Comparison of ENCODE assay signal across 8 mouse cellular contexts in genomic region chr19:5841999-5842784, GRCm38 (mm10). TPM values are rescaled to one million over a fixed set of nuclear protein-coding genes. Genes with fewer than 3 reads are reported as not detected.
DNase-seq lines count a peak whose midpoint lies in the region; ATAC-seq and TF ChIP-seq lines count a peak whose summit lies in the region.

No protein-coding gene starts in this region.

- peaks cover 16% of the 10 kb centered on the region for H3K4me1 ChIP-seq in testis, adult 2 months (ENCODE audit: control insufficient read depth, insufficient read depth, low read length)
- H3K4me1 ChIP-seq in hindbrain, embryonic 15.5 days (replicated peaks): peaks cover 49% of the 10 kb centered on the region
- peaks cover 60% of the 10 kb centered on the region for H3K4me1 ChIP-seq in neural tube, embryonic 13.5 days (replicated peaks)

- no peaks in the 10 kb centered on the region for H3K27me3 ChIP-seq in testis, adult 2 months (ENCODE audit: control insufficient read depth, insufficient read depth, low read length)
- H3K27me3 ChIP-seq in hindbrain, embryonic 15.5 days: no peaks in the 10 kb centered on the region
- no peaks in the 10 kb centered on the region for H3K27me3 ChIP-seq in neural tube, embryonic 13.5 days

- TF ChIP-seq CTCF in testis, adult 2 months (IDR thresholded peaks at IDR 0.05; ENCODE audit: control insufficient read depth, insufficient read depth, insufficient replicate concordance, low read depth, low read length): no peak

- H3K27ac ChIP-seq in testis, adult 2 months (ENCODE audit: control insufficient read depth, insufficient read depth, low read depth, low read length): peak overlapping the region; percentile 100
- 0 out of 2 replicates have a peak overlapping the region, but pooled peaks have one; percentile 21 for H3K27ac ChIP-seq in hindbrain, embryonic 15.5 days (replicated peaks)
- H3K27ac ChIP-seq in neural tube, embryonic 13.5 days (replicated peaks): peak overlapping the region; percentile 20

- no peaks in the 10 kb centered on the region; the same call in 1 of the 2 replicates for H3K36me3 ChIP-seq in testis, adult 2 months (ENCODE audit: control insufficient read depth, insufficient read depth, low read length)
- H3K36me3 ChIP-seq in hindbrain, embryonic 15.5 days: no peaks in the 10 kb centered on the region
- H3K36me3 ChIP-seq in neural tube, embryonic 13.5 days: no peaks in the 10 kb centered on the region

- DNase-seq in adrenal gland, postnatal 10 days: peak; percentile 20
- no peak for DNase-seq in adrenal gland, postnatal 25 days
- no peak for DNase-seq in testis, postnatal 10 days (ENCODE audit: low spot score)

- 0 out of 2 replicates have a peak overlapping the region, but pooled peaks have one; percentile 7 for H3K4me2 ChIP-seq in hindbrain, embryonic 15.5 days
- peak overlapping the region; percentile 13; the same call in 1 of the 2 replicates for H3K4me2 ChIP-seq in neural tube, embryonic 13.5 days

- H3K9ac ChIP-seq in hindbrain, embryonic 15.5 days: no peak overlapping the region
- no peak overlapping the region; the same call in 1 of the 2 replicates for H3K9ac ChIP-seq in neural tube, embryonic 13.5 days

- peak overlapping the region; percentile 96 for H3K4me3 ChIP-seq in testis, adult 2 months (ENCODE audit: control insufficient read depth, low read depth, low read length)
- no peak overlapping the region for H3K4me3 ChIP-seq in hindbrain, embryonic 15.5 days
- no peak overlapping the region for H3K4me3 ChIP-seq in neural tube, embryonic 13.5 days

- H3K9me3 ChIP-seq in hindbrain, embryonic 15.5 days: no peaks in the 10 kb centered on the region
- no peaks in the 10 kb centered on the region for H3K9me3 ChIP-seq in neural tube, embryonic 13.5 days

- 37% methylated on average over 5 of the region's 5 CpGs for WGBS in hindbrain, embryonic 15.5 days
- WGBS in neural tube, embryonic 13.5 days: 46% methylated on average over 5 of the region's 5 CpGs

- TF ChIP-seq POLR2A in testis, adult 2 months (IDR thresholded peaks at IDR 0.05; ENCODE audit: control insufficient read depth, low read depth, low read length): peak; percentile 39; the same call in 1 of the 2 replicates

- no peak for ATAC-seq in hindbrain, embryonic 15.5 days (ENCODE audit: low FRiP score, low read depth)
- ATAC-seq in neural tube, embryonic 13.5 days (ENCODE audit: low read depth): no peak
- no peak for ATAC-seq in granulocyte monocyte progenitor cell, adult 5-6 weeks (replicated peaks; ENCODE audit: poor library complexity, severe bottlenecking)
- no peak for ATAC-seq in erythroid progenitor cell, adult 5-6 weeks (replicated peaks; ENCODE audit: low FRiP score, poor library complexity, severe bottlenecking)

RNA-seq across cellular contexts. Expression of gene Frmd8, which starts 32.9 kb away (rescaled TPM):
- 10 to 100 TPM; 29.0 to 34.8 TPM for total RNA-seq in adrenal gland, postnatal 10 days (2021)
- 40.4 and 63.3 TPM in 2 replicates for total RNA-seq in adrenal gland, postnatal 25 days (2021)
- 25.3 and 28.1 TPM in 2 replicates for polyA plus RNA-seq in testis, adult 2 months (2012; rRNA removed)
- polyA plus RNA-seq in hindbrain, embryonic 15.5 days (2015; fragmentation: Nextera tagmentation; extraction: Ambion mirVana): 17.6 and 18.0 TPM in 2 replicates
- 21.1 and 23.3 TPM in 2 replicates for polyA plus RNA-seq in neural tube, embryonic 13.5 days (2015; fragmentation: Nextera tagmentation; extraction: Ambion mirVana)
- total RNA-seq in granulocyte monocyte progenitor cell, adult 5-6 weeks (2014; fragmentation: Nextera tagmentation): 17.9 and 25.4 TPM in 2 replicates
- total RNA-seq in granulocyte monocyte progenitor cell, adult 5-6 weeks (2017): 19.0 and 28.4 TPM in 2 replicates
- total RNA-seq in erythroid progenitor cell, adult 5-6 weeks (2015; ENCODE audit: low replicate concordance): 3.6 and 9.2 TPM in 2 replicates
- total RNA-seq in erythroid progenitor cell, adult 5-6 weeks (2017; ENCODE audit: low replicate concordance): 4.2 and 6.0 TPM in 2 replicates

RNA-seq across cellular contexts. Expression of gene Slc25a45, which starts 35.4 kb away (rescaled TPM):
- total RNA-seq in adrenal gland, postnatal 10 days (2021): 10 to 100 TPM; 13.4 to 14.2 TPM
- 39.1 and 39.7 TPM in 2 replicates for total RNA-seq in adrenal gland, postnatal 25 days (2021)
- polyA plus RNA-seq in testis, adult 2 months (2012; rRNA removed): 20.1 and 26.1 TPM in 2 replicates
- polyA plus RNA-seq in hindbrain, embryonic 15.5 days (2015; fragmentation: Nextera tagmentation; extraction: Ambion mirVana): 2.6 TPM in 2 replicates
- polyA plus RNA-seq in neural tube, embryonic 13.5 days (2015; fragmentation: Nextera tagmentation; extraction: Ambion mirVana): 1.6 and 2.3 TPM in 2 replicates
- 38.2 and 44.5 TPM in 2 replicates for total RNA-seq in granulocyte monocyte progenitor cell, adult 5-6 weeks (2014; fragmentation: Nextera tagmentation)
- total RNA-seq in granulocyte monocyte progenitor cell, adult 5-6 weeks (2017): 35.5 and 35.6 TPM in 2 replicates
- 2.9 and 8.8 TPM in 2 replicates for total RNA-seq in erythroid progenitor cell, adult 5-6 weeks (2015; ENCODE audit: low replicate concordance)
- 7.2 and 7.8 TPM in 2 replicates for total RNA-seq in erythroid progenitor cell, adult 5-6 weeks (2017; ENCODE audit: low replicate concordance)

RNA-seq across cellular contexts. Expression of gene Tigd3, which starts 51.8 kb away (rescaled TPM):
- 1 to 10 TPM; 1.6 to 1.9 TPM for total RNA-seq in adrenal gland, postnatal 10 days (2021)
- 1.3 and 2.0 TPM in 2 replicates for total RNA-seq in adrenal gland, postnatal 25 days (2021)
- 0.84 and 0.94 TPM in 2 replicates for polyA plus RNA-seq in testis, adult 2 months (2012; rRNA removed)
- polyA plus RNA-seq in hindbrain, embryonic 15.5 days (2015; fragmentation: Nextera tagmentation; extraction: Ambion mirVana): 10.7 and 11.7 TPM in 2 replicates
- 11.1 and 11.4 TPM in 2 replicates for polyA plus RNA-seq in neural tube, embryonic 13.5 days (2015; fragmentation: Nextera tagmentation; extraction: Ambion mirVana)
- 1.1 and 2.5 TPM in 2 replicates for total RNA-seq in granulocyte monocyte progenitor cell, adult 5-6 weeks (2014; fragmentation: Nextera tagmentation)
- 2.3 and 4.4 TPM in 2 replicates for total RNA-seq in granulocyte monocyte progenitor cell, adult 5-6 weeks (2017)
- 3.8 and 4.7 TPM in 2 replicates for total RNA-seq in erythroid progenitor cell, adult 5-6 weeks (2015; ENCODE audit: low replicate concordance)
- total RNA-seq in erythroid progenitor cell, adult 5-6 weeks (2017; ENCODE audit: low replicate concordance): 8.2 and 9.4 TPM in 2 replicates

Comparison
In these comparisons a context has a peak if more than half of its experiments do, and no peak if none do; other contexts are left out.
1. H3K27ac ChIP-seq: peak in every context shown above with its lines; median percentile 100 in testis, adult 2 months; 21 in hindbrain, embryonic 15.5 days; 20 in neural tube, embryonic 13.5 days.